Mouse (Mus musculus) induced T-regulatory cell, adult 2 months (primary cell): ENCODE results near the gene Olfr56.
"Not testable (repeated sequence)": the region's sequence is repeated elsewhere in the genome, so short reads cannot be mapped to it uniquely, and the experiment has no call there.

ENCODE experiments used
- DNase-seq: peaks from one replicate; pipeline ENCODE4 v3.0.0-alpha.2; 2012; ENCODE audit warnings: low read depth

The Olfr56 gene

GRCm38 (mm10) chr11:49060061-49060460 is 81.4 kb downstream of the Olfr56 start:
- not testable (repeated sequence) for DNase-seq

- DNase-seq, result peak; percentile 60
Measured at GRCm38 (mm10) chr11:49061865-49062264, 83.2 kb downstream of the Olfr56 start.

- peak; percentile 88 for DNase-seq
Measured at GRCm38 (mm10) chr11:49063713-49064469, 85.2 kb downstream of the Olfr56 start, which contains the start of gene Tgtp2. Gene Tgtp2, minus strand, starts transcription at chr11:49064206.

GRCm38 (mm10) chr11:49068358-49068757 is 89.7 kb downstream of the Olfr56 start:
- DNase-seq, result no peak

- peak; percentile 32 for DNase-seq
Measured at GRCm38 (mm10) chr11:49076001-49076757, 97.5 kb downstream of the Olfr56 start, which contains the start of gene Ifi47. Gene Ifi47, plus strand, starts transcription at chr11:49076587.

GRCm38 (mm10) chr11:49077012-49077411 is 98.3 kb downstream of the Olfr56 start:
- DNase-seq, result no peak

- no peak for DNase-seq
Measured at GRCm38 (mm10) chr11:49078719-49079118, 100.0 kb downstream of the Olfr56 start.

- peak; percentile 55 for DNase-seq
Measured at GRCm38 (mm10) chr11:49080636-49081035, 101.9 kb downstream of the Olfr56 start.

GRCm38 (mm10) chr11:49081356-49081755 is 102.7 kb downstream of the Olfr56 start:
- peak; percentile 84 for DNase-seq

- peak; percentile 61 for DNase-seq
Measured at GRCm38 (mm10) chr11:49081886-49082285, 103.2 kb downstream of the Olfr56 start.

GRCm38 (mm10) chr11:49083146-49083545 is 104.5 kb downstream of the Olfr56 start:
- DNase-seq, result peak; percentile 78

GRCm38 (mm10) chr11:49083808-49084207 is 105.1 kb downstream of the Olfr56 start:
- peak; percentile 61 for DNase-seq

- DNase-seq, result no peak
Measured at GRCm38 (mm10) chr11:49084385-49084784, 105.7 kb downstream of the Olfr56 start.

- peak; percentile 86 for DNase-seq
Measured at GRCm38 (mm10) chr11:49084875-49085274, 106.2 kb downstream of the Olfr56 start.

GRCm38 (mm10) chr11:49086858-49087361 is 108.2 kb downstream of the Olfr56 start:
- peak; percentile 81 for DNase-seq

- peak; percentile 79 for DNase-seq
Measured at GRCm38 (mm10) chr11:49087830-49088616, 109.3 kb downstream of the Olfr56 start.

- peak; percentile 67 for DNase-seq
Measured at GRCm38 (mm10) chr11:49088990-49089652, 110.4 kb downstream of the Olfr56 start.

- peak; percentile 60 for DNase-seq
Measured at GRCm38 (mm10) chr11:49089735-49090507, 111.2 kb downstream of the Olfr56 start.

- DNase-seq, result peak; percentile 68
Measured at GRCm38 (mm10) chr11:49090551-49090950, 111.9 kb downstream of the Olfr56 start.

GRCm38 (mm10) chr11:49091171-49091570 is 112.5 kb downstream of the Olfr56 start:
- peak; percentile 29 for DNase-seq
